Mouse (Mus musculus) Muller cell, postnatal 12 days (primary cell): Measurements from ENCODE around the gene Mertk.

Experiments used
- DNase-seq: peaks from one replicate; pipeline ENCODE4 v3.0.0-alpha.2; 2015; ENCODE audit errors: inconsistent ontology term

Mertk gene

GRCm38 (mm10) chr2:128768545-128769247, 69.9 kb downstream of the Mertk start:
- DNase-seq = no peak

DNA sequence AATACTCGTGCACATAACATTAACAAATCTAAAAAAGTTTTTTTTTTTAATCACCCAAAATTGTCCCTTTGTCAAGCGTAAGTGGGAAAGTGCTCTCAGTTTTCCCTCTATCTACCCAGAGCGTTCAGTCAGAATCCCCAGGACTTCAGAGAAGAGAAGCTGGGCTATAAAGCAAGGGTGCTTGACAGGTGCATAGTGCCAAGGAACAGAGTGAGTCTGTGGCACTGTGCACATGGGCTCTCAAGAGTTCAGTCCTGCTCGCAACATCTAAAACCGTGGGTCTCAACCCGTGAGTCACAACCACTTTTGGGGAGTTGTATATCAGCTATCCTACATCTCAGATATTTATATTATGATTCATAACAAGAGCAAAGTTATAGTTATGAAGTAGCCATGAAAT, 71.8 kb downstream of the Mertk start:
- DNase-seq = no peak

- DNase-seq = no peak
Measured at GRCm38 (mm10) chr2:128771048-128771447, 72.3 kb downstream of the Mertk start.

DNA sequence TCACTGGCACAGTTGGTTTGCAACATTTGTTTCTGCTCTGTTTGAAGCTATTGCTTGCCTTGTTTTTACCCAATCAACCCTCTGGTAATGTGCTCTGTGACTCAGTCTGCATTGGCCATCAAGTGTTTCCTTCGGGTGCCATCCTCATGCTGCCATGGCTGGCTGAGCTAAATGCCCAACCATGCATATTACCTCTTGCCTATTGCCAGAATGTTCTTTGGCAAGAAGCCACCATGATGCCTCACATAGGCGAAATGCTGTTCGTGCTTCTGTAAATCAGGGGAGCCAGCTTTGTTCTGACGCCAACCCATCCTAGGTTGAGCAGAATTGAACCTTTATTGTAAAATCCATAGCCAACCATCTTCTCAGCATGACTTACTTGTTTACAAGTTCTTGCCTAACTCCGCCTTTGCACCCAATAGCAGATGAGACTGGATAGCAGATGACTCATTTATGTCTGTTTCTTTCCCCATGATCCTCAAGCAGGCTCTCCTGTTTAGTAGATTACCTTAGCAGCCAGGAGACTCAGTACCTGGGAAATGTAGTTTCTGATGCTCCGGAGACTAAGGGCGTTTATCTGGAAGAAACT, 73.1 kb downstream of the Mertk start:
- peak; percentile 98 for DNase-seq

DNA sequence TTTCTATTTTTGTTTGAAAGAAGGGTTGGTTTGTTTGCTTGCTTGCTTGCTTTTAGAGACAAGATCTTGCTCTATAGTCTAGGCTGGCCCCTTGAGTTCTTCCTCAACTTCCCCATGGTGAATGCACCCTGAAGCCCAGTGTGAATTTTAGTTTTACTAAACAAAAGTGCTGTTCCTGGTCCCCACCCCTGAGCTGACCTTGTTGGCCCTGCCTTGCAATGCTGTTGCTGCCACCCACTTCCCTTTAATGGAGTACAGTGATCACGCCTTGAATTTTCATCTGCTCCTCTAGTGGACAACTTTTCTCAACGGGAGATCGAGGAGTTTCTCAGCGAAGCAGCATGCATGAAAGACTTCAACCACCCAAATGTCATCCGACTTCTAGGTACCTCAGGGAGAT, 83.5 kb downstream of the Mertk start:
- DNase-seq = no peak

DNA sequence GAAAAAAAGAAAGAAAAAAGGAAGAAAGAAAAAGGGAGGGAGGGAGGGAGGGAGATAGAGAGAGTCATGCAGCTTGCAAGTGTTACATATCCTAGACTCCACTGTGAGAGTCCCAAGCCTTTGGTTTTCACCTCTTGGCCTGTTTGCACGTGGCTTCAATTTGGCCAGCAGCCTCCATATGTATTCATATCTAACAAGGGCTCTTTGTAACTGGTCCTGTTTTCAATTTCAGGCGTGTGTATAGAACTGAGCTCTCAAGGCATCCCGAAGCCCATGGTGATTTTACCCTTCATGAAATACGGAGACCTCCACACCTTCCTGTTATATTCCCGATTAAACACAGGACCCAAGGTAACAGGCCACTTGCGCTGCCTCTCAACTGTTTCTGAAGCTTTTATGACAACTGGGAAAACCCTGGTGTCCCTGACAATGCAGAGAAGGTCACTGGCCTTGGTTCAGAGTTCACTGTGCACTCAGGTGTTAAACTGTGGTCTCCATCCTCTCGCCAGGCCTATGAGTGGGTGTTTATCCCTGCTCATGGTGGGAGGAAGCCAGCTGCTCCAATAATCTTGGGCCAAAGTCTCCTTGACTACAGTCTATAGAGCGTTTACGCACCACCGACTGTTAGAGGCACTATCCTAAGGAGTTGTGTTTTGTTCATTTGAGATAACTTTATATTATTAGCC, 85.0 kb downstream of the Mertk start:
- DNase-seq = no peak

- DNase-seq = no peak
Measured at GRCm38 (mm10) chr2:128784814-128785213, 86.1 kb downstream of the Mertk start.

DNA sequence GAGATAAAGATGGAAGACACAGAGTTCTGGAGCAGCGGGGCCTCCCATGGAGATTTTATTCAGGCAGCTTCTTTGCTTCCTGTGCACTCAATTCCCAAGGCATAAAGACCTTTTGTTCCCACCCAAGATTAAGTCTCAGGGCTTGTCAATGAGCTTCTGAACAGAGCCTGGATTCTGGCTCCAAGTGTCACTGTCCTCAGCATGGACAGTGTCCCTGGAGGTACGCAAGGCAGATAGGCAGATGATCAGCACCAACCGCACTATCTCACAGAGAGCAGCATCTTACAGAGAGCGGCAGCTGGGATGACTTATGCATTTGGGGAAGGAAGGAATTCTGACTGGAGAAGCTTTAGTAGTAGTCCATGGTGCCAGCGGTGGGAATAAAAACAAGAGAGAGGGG, 87.6 kb downstream of the Mertk start:
- no peak for DNase-seq

DNA sequence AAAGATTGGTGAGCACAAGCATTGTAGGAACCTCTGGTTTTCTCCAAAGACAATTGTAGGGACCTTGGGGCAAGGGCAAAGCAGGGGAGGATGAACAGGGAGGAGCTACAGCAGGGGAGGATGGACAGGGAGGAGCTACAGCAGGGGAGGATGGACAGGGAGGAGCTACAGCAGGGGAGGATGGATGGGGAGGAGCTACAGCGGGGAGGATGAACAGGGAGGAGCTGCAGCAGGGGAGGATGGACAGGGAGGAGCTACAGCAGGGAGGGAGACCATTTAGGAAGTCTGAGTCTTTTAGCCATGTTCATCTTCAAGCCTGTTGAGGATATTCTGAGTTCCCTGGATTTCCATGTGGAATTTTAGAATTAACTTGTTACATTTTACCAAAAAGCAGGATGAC, 88.0 kb downstream of the Mertk start:
- DNase-seq = no peak

- no peak for DNase-seq
Measured at GRCm38 (mm10) chr2:128787805-128788204, 89.0 kb downstream of the Mertk start.

- DNase-seq = no peak
Measured at GRCm38 (mm10) chr2:128790875-128791614, 92.3 kb downstream of the Mertk start.

GRCm38 (mm10) chr2:128793958-128794357, 95.2 kb downstream of the Mertk start:
- no peak for DNase-seq

GRCm38 (mm10) chr2:128796463-128796862, 97.7 kb downstream of the Mertk start:
- DNase-seq = no peak

DNA sequence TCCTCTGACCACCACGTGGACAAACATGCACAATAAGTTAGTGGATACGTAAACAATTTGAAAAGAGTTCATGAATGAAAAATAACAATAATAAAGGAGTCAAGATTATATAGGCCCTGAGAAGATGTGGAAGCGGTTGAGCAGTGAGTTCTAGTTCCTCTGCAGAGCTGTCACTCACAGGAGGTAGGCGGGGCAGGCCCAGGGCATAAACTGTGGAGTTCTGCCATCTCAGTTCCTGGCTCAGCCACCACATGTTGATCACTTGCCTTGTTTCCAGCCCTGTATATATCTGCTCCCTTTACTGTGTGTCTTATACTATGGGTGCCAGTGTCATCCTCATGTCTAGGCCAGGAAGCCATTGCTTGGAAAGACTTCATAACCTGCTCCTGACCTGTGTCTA, 104.7 kb downstream of the Mertk start:
- DNase-seq = no peak

- DNase-seq = no peak
Measured at GRCm38 (mm10) chr2:128805341-128805740, 106.6 kb downstream of the Mertk start.

DNA sequence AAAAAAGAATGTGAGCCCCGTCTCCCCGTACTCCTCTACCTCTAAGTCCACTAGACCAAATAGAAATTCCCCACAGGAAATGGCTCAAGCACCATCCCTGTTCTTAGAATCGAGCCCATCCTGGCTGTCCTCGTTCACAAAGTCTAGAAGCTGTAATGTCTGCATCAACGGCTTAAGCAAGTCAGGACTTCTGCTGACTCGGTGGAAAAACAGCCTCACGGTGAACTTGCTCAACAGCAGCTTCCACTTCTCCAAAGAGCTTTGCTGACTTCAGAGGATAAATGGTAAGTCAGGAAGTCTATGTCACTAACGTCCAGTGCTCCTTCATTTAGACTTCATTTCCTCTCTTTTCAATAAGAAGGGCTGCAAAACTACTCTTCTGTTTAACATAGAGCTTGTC, 107.8 kb downstream of the Mertk start:
- DNase-seq = no peak

- no peak for DNase-seq
Measured at GRCm38 (mm10) chr2:128812761-128813160, 114.0 kb downstream of the Mertk start.

- no peak for DNase-seq
Measured at GRCm38 (mm10) chr2:128816311-128816710, 117.6 kb downstream of the Mertk start.

DNA sequence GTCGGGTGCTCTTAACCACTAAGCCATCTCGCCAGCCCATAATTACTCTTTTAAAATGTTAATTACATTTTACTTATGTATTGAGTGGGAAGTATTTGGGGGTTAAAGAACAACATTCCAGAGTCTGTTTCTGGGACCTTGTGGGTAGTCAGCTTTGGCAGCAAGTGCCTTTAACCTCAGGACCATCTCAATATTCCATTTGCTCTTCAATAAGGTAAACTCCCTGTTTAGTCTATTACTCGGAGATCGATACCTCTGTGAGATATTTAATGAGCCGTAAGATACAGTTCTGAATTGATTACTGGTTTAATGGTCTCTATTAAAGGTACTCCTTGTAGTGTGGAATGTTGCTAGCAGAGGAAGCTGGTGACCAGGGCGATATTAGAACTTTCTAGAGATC, 118.2 kb downstream of the Mertk start:
- peak; percentile 63 for DNase-seq

DNA sequence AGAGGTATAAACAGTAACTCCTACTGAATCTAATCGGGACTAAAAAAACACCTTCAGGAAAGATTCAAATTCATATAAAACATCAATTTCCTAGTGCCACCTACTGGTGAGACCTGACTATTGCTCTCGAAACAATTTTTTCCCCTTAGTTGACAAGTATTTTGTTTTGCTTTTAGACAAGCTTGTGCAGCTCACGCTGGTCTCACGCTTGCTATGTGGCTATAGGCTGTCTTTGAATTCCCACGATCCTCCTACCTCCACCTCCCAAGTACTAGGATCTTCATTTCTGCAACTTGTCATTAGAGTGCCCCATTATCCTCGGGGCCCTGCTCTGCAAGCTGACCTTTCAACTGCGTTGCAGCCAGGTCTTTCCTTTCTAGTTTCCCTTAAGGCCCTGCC, 118.6 kb downstream of the Mertk start:
- peak; percentile 82 for DNase-seq

DNA sequence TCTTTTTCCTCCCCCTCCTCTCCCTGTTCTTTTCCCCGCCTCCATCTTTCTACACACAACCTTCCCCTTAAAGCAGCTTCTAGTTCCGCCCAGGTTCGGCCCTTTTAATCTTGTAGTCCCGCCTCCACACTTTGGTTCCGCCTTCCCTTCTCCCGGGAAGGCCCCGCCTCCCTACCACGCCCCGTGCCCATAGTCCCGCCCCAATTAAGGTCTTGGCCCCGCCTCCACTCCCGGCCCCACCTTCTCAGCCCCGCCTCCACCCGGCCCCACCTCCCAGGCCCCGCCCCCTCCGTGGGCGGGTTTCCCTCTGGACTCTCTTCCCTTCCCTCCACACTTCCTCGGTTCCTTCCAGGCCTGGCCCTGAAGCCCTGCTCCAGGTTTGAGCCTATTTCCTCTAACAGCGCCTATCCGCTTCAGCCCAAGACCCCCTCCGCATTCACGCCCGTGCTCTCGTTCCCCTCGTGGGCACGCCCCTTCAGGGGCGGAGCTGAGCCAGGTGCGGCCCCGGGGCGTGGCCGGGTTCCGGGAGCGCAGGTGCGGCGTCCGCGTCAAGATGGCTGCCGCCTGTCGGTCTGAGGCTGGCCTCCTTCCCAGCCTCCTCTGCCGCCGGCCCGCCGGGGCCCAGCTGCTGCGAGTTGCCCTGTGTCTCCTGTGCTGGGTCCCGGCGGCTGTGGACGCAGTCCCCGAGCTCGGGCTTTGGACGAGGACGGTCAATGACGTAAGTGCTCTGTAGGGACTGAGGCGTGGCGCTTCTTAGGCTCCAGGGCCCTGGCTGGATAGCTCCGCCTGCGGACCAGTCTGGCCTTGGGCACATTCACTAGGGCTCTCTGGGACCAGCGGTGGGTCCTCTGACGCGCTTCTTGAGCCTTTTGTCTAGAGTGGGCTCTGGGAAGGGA, 119.3 kb downstream of the Mertk start, which contains the start of gene Tmem87b:
Gene Tmem87b, plus strand, starts transcription at position 333 of the 896 bp plus-strand sequence.
- peak; percentile 99 for DNase-seq
